Mouse (Mus musculus): ENCODE measurements around the gene Bmp8a.

- no peak for TF ChIP-seq CTCF (IDR thresholded peaks at IDR 0.05; ENCODE audit: borderline replicate concordance, insufficient read depth, low read length)
- TF ChIP-seq POLR2A (IDR thresholded peaks at IDR 0.05; ENCODE audit: low read depth, low read length), result no peak
Observed at GRCm38 (mm10) chr4:123385028-123385427, 42.0 kb upstream of the Bmp8a start.
